Mouse (Mus musculus): ENCODE results near the gene Usp12.
A peak's percentile ranks its signal among the peaks of the same experiment; 100 is the strongest.

The Usp12 gene

GRCm38 (mm10) chr5:146794853-146795252, at the start of gene Usp12:
Gene Usp12, minus strand, starts transcription at chr5:146795006.
- DNase-seq (ENCODE audit: low spot score in 2 of 2): peak; percentile 94 to 96

DNA sequence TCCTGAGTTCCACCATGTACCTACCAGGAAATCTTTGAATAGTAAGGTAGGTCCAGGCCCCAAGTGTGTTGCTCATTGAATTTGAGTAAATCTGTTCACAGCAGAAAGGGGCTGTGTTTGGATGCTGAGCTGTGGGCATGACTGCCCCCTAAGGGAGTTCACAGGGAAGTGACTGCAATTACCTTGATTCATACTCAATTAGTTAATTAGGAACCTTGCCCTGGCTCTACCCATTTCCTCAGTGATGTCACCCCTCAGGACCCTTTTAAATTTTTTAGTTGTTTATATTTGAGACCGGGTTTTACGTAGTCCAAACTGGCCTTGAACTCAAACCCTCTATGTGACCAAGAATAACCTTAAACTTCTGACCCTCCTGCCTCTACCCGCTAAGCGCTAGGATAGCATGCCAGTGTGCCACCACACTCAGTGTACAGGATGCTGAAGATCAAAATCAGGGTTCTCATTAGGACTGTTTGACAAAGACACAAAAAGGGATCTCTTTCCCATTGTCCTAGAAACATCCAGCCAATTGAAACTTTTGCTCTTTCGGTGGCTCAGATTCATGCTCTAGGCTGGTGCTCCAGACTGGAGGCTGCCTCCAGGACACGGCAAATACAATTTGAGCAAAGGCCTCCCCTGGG, 49.6 kb upstream of the Usp12 start:
- no peak for DNase-seq (ENCODE audit: low spot score in 2 of 2)

DNA sequence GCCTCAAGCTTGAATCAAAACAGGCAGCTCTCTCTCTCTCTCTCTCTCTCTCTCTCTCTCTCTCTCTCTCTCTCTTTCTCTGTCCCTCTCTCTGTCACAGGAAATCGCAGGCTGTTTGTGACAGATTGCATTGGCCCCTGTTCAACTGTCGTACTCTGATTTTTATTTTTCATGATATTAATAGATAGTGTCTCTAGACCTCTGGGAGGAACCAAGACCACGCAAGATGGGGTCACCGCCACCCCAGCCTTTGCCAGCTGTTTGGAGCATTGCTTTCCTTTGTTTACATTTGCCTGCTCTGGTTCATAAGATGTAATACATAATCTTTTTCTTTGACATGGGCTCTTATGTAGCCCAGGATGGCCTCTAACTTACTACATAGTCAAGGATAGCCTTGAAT, 47.2 kb upstream of the Usp12 start:
- DNase-seq (ENCODE audit: low spot score in 2 of 2): no peak

DNA sequence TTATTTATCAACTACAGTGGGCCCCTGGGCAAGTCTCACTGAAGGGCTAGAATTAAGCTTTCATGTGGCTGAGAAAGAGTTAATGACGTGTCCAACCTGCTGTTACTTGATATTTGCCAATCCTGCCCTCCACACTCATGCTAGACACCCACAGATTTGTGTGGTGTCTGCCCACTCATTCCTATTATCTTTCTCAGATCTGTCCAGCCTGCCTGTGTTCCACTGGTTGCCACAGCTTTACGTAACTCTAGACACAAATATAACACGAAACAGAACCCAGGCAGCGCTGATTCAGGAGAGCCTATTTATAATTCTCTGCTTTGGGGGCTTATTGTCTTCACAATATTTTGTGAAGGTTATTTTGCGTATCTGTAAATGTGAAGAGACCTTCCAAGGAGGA, 46.5 kb upstream of the Usp12 start:
- DNase-seq (ENCODE audit: low spot score in 2 of 2): no peak

DNA sequence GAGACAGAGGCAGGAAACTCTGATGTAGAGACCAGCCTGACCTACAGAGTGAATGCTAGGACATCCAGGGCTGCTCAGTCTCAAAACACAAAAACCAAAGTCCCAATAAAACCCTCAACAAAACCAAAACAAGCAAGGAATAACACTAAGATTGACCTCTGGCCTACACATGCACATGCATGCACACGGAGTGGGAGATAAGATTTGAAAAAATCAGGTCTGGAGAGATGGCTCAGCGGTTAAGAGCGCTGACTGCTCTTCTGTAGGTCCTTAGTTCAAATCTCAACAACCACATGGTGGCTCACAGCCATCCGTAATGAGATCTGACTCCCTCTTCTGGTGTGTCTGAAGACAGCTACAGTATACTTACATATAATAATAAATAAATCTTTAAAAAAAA, 45.6 kb upstream of the Usp12 start:
- no peak for DNase-seq (ENCODE audit: low spot score in 2 of 2)

GRCm38 (mm10) chr5:146839760-146840159, 45.0 kb upstream of the Usp12 start:
- DNase-seq (ENCODE audit: low spot score in 2 of 2): no peak

- DNase-seq (ENCODE audit: low spot score in 2 of 2): no peak
Measured at GRCm38 (mm10) chr5:146838836-146839648, 44.2 kb upstream of the Usp12 start.

- no peak for DNase-seq (ENCODE audit: low spot score in 2 of 2)
Measured at GRCm38 (mm10) chr5:146837967-146838720, 43.3 kb upstream of the Usp12 start.

- no peak for DNase-seq (ENCODE audit: low spot score in 2 of 2)
Measured at GRCm38 (mm10) chr5:146834959-146835358, 40.2 kb upstream of the Usp12 start.

GRCm38 (mm10) chr5:146833673-146834201, 38.9 kb upstream of the Usp12 start:
- DNase-seq (ENCODE audit: low spot score in 2 of 2): no peak

DNA sequence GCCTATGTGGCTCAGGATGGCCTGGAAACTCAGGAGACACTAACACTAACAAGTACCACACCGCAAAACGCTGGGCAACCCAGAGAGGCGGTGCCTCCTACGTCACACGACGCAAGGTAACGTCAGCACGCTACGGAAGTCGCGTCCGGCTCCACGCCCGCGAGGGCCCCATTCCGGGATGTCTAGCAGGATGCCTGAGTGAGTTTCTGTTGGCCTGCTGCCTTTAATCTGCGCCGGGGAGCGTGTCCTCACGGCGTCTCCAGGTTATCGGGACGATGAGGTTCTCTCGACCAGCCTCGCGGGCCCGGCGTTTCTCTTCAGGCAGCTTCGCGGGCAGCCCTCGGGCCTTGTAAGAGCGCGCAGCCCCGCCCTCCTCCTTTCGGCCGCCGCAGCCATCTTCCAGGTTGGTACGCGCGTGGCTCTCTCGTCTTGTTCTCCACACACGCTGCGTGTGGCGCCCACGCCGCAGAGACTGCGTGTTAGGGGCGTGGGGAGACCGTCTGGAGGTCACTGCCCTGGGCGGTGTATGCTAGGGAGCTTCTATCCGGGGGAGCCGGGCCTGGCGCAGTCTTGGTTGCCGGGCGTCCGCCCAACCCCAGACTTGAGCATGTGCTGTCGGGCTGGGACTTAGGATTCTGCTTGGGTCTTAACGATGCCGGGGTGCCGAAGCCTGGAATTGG, 38.1 kb upstream of the Usp12 start, which contains the start of gene Rpl21:
Gene Rpl21, plus strand, starts transcription at position 122 of the 680 bp plus-strand sequence.
- DNase-seq (ENCODE audit: low spot score in 2 of 2): peak; percentile 90 to 94

DNA sequence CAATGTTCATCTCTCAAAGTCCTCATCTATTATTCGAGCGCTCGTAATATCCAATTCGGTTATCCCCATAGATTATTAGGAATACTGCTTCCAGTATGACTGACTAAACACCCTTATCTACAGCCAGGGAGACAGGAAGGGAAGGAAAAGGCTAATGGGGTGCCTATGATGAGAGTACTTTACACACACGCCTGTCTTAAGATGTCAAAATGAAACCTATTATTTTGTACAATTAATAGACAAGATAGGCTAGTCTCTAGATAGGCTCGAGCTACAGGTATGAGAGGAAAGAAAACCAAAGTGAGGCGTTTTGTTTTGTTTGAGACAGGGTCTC, 37.6 kb upstream of the Usp12 start:
- no peak for DNase-seq (ENCODE audit: low spot score in 2 of 2)

DNA sequence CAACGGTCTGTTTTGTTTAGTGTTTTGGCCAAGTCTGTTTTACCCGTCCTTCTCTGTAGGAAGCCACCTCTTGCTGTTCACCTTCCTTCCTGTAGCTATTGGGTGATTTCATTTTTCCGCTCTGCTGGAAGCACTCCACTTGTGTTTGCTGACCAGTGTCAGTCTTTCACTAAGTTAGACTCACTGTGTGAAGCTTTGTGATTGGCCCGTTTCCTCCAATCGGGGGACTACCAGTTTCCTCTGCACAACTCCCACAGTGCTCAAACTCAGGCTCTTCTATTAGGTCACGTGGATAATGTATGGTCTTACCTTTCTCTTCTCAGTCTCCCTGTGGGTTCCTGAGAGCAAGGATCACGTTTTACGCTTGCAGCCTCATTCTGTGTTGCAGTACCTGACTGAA, 34.7 kb upstream of the Usp12 start:
- DNase-seq (ENCODE audit: low spot score in 2 of 2): no peak

GRCm38 (mm10) chr5:146823005-146823404, 28.2 kb upstream of the Usp12 start:
- no peak for DNase-seq (ENCODE audit: low spot score in 2 of 2)

GRCm38 (mm10) chr5:146818906-146819623, 24.3 kb upstream of the Usp12 start:
- no peak for DNase-seq (ENCODE audit: low spot score in 2 of 2)

GRCm38 (mm10) chr5:146817583-146817982, 22.8 kb upstream of the Usp12 start:
- DNase-seq (ENCODE audit: low spot score in 2 of 2): no peak

DNA sequence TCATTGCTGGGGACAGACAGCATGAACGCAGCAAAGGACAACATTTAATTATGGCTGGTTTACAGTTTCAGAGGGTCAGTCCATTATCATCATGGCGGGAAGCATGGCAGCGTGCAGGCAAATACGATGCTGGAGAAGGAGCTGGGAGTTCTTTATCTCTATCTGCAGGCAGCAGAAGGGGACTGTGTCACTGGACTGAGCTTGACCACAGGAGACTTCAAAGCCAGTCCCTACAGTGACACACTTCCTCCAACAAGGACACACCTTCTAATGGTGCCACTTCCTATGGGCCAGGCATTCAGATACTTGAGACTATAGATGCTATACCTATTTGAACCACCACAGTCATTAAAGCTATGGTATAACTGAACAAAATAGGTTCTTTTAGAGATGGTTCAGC, 20.6 kb upstream of the Usp12 start:
- DNase-seq (ENCODE audit: low spot score in 2 of 2): no peak

- no peak for DNase-seq (ENCODE audit: low spot score in 2 of 2)
Measured at GRCm38 (mm10) chr5:146813421-146813820, 18.6 kb upstream of the Usp12 start.

- no peak for DNase-seq (ENCODE audit: low spot score in 2 of 2)
Measured at GRCm38 (mm10) chr5:146812866-146813265, 18.1 kb upstream of the Usp12 start.

GRCm38 (mm10) chr5:146809951-146810350, 15.1 kb upstream of the Usp12 start:
- DNase-seq (ENCODE audit: low spot score in 2 of 2): no peak

GRCm38 (mm10) chr5:146806004-146806430, 11.2 kb upstream of the Usp12 start:
- no peak for DNase-seq (ENCODE audit: low spot score in 2 of 2)
